Mouse (Mus musculus): Measurements from ENCODE around the gene Fos. TPM values are rescaled to one million over a fixed set of nuclear protein-coding genes. Genes with fewer than 3 reads are reported as not detected.

Fos gene
- 1 to 10 TPM; 6.5 to 8.3 TPM for total RNA-seq (2021)
- long read RNA-seq, experiment 1, transcript Fos-201 (4 exons, 2,108 nt): major isoform, 6 of 6 reads
- long read RNA-seq, experiment 1, partial matches to known transcripts: 0 of 6 reads
- long read RNA-seq, experiment 1, other reads (novel, unspliced or antisense): 0 of 6 reads
- long read RNA-seq, experiment 2, transcript Fos-201 (4 exons, 2,108 nt): major isoform, 7 of 9 reads
- long read RNA-seq, experiment 2, partial matches to known transcripts: 1 of 9 reads
- long read RNA-seq, experiment 2, other reads (novel, unspliced or antisense): 0 of 9 reads

- DNase-seq (ENCODE audit: low spot score in 2 of 2): peak; percentile 62 to 76
Observed at GRCm38 (mm10) chr12:85473481-85474297, at the start of gene Fos. Fos (plus strand) TSS chr12:85473890.

GRCm38 (mm10) chr12:85425721-85426120 is 48.0 kb upstream of the Fos start:
- DNase-seq (ENCODE audit: low spot score in 2 of 2): no peak

DNA sequence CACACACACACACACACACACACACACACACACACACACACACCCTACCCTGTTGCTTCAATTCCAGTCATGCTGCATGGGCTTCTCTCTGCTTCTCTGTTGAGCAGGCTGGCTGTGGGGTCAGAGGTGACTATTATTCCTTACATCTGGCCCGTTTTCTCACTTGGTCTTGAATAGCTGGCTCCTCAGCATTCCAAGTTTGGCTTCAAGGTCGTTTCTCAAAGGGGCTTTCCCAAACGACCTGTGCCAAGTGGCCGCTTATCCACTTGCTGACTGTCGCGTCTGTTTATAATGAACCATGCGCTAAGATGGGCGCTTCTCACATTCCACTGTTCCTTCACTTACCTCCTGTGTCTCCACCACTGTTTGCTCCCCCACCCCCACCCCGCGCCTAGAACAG is 47.6 kb upstream of the Fos start:
- no peak for DNase-seq (ENCODE audit: low spot score in 2 of 2)

DNA sequence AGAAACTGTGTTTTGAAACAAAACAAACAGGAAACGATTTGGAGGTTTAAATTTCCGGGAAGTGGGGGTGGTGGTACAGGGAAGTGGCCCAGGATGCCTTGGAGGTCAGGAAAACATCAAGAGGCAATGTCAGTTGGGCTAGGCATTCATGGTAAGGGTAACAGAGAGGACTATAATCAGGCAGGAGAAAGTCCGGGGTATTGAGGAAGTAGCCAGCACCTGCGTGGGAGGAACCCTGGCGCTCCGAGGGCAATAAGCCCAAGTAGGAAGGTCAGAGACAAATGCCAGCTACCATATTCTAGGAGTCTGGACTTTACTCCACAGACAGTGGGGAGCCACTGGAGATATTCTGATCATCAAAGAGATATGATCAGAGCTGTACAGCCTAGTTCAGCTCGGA is 45.9 kb upstream of the Fos start:
- DNase-seq (ENCODE audit: low spot score in 2 of 2): no peak

- DNase-seq (ENCODE audit: low spot score in 2 of 2): no peak
Observed at GRCm38 (mm10) chr12:85429999-85430398, 43.7 kb upstream of the Fos start.

DNA sequence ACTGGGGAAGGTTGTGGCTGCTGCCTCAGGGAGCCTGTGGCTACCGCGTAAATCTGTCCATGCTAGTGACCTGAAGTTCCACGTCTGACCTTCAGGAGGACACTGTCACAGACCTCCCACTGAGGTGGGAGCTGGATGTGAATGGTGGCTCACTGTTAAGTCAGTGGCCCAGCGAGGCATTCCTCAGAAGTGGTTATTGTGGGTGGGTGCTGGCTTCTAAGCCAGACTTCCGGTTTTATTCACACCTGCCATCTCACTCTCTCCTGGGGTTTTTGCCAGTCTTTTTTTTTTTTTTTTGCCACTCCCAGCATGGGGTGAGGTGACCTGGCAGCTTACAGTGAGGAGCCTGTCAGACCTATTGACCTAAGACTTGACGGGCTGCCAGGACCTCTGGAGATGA is 43.3 kb upstream of the Fos start:
- DNase-seq (ENCODE audit: low spot score in 2 of 2): no peak

- DNase-seq (ENCODE audit: low spot score in 2 of 2): no peak
Observed at GRCm38 (mm10) chr12:85433850-85434249, 39.8 kb upstream of the Fos start.

GRCm38 (mm10) chr12:85434526-85434925 is 39.2 kb upstream of the Fos start:
- DNase-seq (ENCODE audit: low spot score in 2 of 2): no peak

- no peak for DNase-seq (ENCODE audit: low spot score in 2 of 2)
Observed at GRCm38 (mm10) chr12:85436021-85436621, 37.6 kb upstream of the Fos start.

GRCm38 (mm10) chr12:85437172-85437876 is 36.4 kb upstream of the Fos start:
- DNase-seq (ENCODE audit: low spot score in 2 of 2): no peak

DNA sequence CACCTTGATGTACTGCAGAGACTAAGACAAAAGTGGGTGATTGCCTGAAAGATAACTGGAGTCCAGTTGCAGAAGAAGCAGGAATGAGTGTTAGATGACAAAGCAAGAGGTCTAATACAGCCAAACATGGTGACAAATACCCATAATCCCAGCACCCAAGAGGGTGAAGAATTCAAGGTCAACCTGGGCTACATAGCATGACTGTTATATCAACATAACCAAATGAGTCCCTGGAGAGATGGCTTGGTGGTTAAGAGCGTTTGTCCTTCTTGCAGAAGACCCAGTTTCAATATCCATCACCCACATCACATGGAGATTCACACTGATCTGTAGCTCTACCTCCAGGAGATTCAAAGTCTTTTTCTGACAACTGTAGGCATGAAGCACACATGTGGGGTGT is 30.2 kb upstream of the Fos start:
- DNase-seq (ENCODE audit: low spot score in 2 of 2): no peak

DNA sequence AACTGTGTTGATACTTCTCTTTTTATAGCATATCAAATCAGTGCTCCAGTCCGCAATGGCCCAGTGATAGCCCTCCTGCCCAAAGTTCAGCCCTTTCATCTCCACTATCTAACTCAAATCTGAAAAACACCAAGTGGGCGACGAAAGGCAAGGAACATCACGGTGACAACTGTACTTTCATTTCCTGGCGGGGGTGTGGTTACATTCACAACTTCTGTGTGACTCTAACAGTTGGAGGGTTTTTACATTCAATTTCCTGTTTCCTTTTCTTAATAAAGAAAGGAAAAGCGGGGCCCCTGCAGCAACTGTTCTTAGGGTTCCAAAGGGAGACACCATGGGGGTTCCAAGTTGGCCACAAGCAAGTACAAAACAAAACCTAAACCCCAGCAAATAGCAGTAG is 29.0 kb upstream of the Fos start:
- no peak for DNase-seq (ENCODE audit: low spot score in 2 of 2)

DNA sequence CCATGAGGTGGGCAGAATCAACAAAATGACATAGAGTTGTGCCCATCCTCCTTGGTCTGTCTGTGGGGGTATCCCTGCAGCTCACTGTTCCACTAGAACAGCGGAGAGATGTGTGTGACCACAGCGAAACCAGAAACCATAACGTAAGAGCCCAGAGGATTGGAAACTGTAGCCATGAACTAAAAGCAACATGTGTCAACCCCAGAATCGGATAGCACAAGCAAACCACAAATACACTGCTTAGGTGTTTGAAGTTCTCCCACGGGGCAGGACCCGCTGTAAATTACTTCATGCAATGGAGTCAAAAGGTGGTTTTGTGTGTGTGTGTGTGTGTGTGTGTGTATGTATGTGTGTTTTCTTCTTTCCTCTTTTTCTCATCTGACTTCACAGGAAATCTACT is 26.7 kb upstream of the Fos start:
- DNase-seq (ENCODE audit: low spot score in 2 of 2): no peak

DNA sequence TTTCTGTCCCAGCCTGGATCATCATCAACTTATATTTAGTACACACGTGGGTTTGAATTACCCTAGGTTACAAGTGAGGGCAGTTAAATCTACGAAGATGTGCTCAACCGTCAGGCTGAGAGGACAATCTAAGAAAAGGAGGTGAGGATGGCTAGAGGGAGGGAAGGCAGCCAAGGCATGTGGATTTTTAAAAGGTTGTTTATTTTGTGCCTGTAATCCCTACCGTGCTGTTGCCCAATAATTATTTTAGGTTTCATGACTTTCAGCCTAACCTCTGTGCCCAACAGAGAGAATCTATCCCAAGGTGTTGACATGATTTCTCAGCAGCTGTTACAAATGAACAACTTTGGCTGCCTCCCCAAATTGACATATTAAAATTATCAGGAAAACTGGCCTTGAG is 26.2 kb upstream of the Fos start:
- no peak for DNase-seq (ENCODE audit: low spot score in 2 of 2)

DNA sequence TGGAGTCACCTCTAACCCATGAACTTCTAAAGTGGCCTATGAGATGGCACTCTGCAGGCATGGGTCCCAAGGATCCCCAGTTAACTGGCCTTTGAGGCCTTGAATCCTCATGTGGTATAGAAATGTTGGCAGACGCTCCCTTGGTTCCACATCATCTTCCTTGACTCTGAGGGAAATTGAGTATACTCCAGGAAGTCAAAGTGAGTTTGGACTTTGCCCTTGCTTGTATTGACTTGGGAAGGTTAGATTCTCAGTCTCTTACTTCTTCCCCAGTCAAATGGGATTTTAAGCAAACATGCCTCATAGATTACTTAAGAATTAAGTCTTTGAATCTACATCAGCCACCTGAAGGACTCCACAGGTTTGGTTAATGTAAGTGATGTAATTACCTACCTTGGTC is 24.2 kb upstream of the Fos start:
- no peak for DNase-seq (ENCODE audit: low spot score in 2 of 2)

DNA sequence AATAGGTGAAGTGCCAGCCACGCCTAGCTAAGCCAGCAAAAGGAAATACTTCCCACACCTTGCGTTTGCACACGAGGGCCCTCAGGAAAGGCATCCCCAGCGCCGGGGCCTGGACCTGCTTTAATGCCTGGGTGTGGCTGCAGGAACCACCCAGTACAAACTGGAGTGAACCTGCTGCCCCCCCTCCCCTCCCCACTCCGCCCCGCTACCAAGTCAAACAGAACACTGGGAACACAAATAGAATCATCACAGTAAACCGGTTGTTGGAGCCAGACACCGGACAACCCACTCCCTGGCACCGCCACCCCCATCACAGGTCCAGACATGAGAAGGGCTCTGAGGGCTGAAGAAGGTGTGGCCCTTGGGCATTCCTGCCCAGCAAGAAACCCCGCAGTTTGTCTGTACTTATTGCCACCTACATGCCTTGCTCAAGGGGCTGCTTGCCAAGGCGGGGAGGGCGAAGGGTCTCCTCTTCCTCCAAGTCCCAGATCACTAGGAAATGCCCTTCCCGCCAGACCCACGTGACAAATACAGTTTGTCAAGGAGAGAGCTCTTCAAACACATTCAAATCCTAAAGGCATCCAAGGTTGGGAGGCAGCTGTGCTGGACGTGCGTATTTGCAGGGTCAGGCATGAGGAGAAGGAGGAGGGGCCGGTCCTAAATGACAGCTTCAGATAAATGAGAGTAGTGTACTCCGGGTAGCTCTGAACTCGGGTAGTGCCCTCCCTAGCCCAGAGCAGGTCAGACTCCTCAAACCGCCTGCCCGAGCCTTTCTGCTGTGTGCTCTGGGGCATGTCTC is 21.8 kb upstream of the Fos start:
- no peak for DNase-seq (ENCODE audit: low spot score in 2 of 2)

DNA sequence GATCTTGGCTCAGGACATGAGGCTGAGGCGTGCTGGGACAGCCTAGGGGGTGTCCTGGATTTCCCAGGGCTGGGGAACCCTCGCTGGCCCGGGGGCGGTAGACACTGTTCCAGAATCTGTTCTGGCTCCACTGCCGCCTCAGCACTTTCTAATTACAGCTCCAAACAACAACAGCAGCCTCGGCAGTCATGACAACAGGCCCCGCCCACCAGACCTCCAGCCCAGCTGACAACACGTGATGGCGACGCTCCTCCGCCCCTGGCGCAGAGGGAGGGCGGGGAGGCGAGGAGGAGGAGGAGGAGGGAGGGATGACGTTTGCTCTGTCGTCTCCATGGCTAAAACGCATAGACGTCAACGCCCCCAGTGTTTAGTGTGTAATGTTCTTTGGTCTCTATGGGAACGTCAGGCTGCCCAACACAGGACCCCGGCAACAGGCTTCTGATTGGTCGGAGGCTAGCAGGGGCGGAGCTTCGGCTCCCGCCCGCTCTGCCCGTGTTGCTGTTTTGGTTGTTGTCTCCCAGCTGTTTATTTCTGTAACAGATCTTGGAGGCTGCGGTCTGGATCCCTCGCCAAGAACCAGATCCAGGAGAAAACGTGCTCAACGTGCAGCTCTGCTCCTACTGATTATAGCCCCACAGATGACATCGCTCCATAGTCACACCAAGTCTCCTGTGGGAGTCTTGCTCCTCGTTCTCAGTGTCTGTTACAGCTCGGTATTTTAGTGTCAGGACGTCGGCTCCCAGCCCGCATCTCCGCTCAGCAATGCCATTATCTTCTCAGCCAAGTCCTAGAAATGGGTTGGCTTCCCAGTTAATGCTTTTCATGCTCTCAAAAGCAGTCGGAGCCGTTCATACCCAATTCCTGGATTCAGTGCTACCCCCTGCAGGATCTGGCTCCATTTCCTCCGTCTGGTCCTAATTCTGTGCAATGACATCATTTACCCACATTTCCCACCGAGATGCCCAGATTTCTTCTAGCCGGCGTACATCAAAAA is 18.3 kb upstream of the Fos start:
- DNase-seq (ENCODE audit: low spot score in 2 of 2): peak; percentile 86 to 94

DNA sequence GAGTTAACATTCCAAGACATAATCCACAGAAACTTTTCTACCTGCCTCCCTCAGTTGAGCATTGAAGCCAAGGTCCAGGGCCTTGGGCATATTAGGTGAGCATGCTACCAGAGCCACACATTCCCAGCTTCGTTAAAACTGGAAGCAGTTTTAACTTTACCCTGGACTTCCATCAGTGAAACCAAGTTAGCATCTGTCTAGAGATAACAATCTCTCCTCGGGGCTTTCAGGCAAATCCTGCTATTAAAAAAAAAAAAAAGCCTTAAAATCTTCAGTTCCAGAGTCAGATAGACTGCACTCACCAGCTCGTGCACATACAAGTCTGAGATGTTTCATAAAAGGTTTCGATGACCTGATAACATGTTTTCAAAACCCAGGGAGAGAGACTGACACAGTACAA is 17.4 kb upstream of the Fos start:
- DNase-seq (ENCODE audit: low spot score in 2 of 2): no peak

DNA sequence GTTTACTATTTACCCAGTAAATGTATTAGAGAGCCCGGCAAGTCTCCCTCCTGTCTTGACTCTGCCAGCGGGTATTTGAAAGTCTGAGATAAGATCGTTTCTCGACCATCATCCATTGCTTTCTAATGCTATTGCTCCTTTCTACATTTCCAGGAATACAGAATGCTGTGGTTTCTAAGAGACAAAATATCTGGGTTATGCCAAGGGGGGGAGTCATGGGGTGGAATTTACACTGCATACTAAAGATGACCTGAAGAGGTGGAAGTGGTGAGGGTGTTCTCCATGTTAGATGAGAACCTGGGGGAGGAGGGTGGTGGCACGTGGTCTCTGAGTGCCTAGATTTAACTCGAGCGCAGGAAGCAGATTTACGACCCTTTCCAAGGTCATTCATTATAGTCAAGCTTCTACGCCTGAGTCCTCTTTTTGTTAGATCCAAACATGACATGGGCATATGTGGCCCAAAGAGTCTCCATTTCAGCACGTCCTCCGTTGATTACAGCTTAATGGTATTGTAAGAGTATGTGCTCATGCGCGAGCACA is 16.7 kb upstream of the Fos start:
- DNase-seq (ENCODE audit: low spot score in 2 of 2): no peak
